Mouse (Mus musculus) Patski (cell line): ENCODE measurements at regions not wholly inside any gene's neighbourhood (a gene's known extent, or its start where the extent isn't known, plus 50 kb on each side); places are given as distances from the start of the nearest gene placed in this dataset.

Source experiments
- ATAC-seq: fragments of 100-300 bp; one replicate; pipeline ENCODE4 v1.8.0; 2021
- CTCF ChIA-PET: fragments of 350-600 bp; sonication (Branson Sonifier 250); formaldehyde crosslinking; loops from one replicate; lab custom pipeline; 2022; ENCODE audit warnings: inconsistent platforms; lab: Charles Lee
- POLR2A ChIA-PET: fragments of 350-600 bp; sonication (Branson Sonifier 250); formaldehyde crosslinking; loops from one replicate; lab custom pipeline; 2022; ENCODE audit warnings: antibody characterized with exemption, inconsistent platforms; lab: Charles Lee
- DNase-seq: peaks from one replicate; pipeline ENCODE4 v3.0.0-alpha.2; 2011; ENCODE audit warnings: low read depth, low spot score
- H3K27me3 ChIP-seq: fragments of 371-371 bp; one replicate; pipeline ENCODE4 v1.5.1; 2021
- CTCF ChIP-seq: fragments of 100-300 bp; IDR thresholded peaks from one replicate; pipeline ENCODE4 v1.5.1; 2021
- in situ Hi-C: fragments of 300-500 bp; cut with MboI; formaldehyde crosslinking; loops from 3 replicates; pipeline ENCODE4 v1.11.1; 2018; ENCODE audit warnings: low pct_unique_long_range_greater_than_20kb, mixed read lengths

GRCm38 (mm10) chr10:125725077-125725680 lies 240.8 kb upstream of the Lrig3 start:
- ChIA-PET POLR2A (no interaction called here), CTCF (no interaction called here)
- peak; percentile 83 for TF ChIP-seq CTCF
- ATAC-seq (peak; percentile 87), DNase-seq (peak; percentile 10)
- in situ Hi-C loops = loop anchor here (5.0 to 25.0 kb wide), 3 partner anchors 262 to 1137 kb away; no protein-coding TSS in a partner anchor
- no peaks in the 10 kb centered on the region for H3K27me3 ChIP-seq

- ChIA-PET CTCF (interaction anchor here (1.0 kb wide), 1 partner anchor 23 kb away, joined by 3 read pairs; no protein-coding TSS in a partner anchor), POLR2A (no interaction called here)
- DNase-seq (no peak), ATAC-seq (no peak)
- H3K27me3 ChIP-seq = no peaks in the 10 kb centered on the region
- in situ Hi-C loops = loop anchor here (5.0 to 25.0 kb wide), 3 partner anchors 262 to 1137 kb away; no protein-coding TSS in a partner anchor
- no peak for TF ChIP-seq CTCF
Observed at GRCm38 (mm10) chr10:125725681-125726139, 240.3 kb upstream of the Lrig3 start.

DNA sequence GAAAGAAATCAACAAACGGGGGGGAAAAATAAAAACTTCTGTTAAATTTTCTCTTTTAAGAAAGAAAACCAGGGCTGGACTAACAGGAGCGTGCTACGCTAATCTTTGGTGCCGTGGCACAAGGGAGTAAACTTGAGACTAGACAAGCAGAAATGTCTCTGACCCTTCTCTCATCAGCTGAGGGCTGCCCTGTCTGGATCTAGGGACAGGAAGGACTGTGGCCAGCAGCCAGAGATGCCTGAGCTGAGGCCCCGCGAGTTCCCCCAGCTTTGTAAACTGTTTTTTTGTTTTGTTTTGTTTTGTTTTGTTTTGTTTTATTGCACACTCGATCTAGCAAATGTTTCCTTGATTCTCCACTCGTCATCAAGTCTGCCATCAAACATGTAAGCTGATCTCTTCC lies 239.4 kb upstream of the Lrig3 start:
- CTCF ChIA-PET = interaction anchor here (1.0 kb wide), 1 partner anchor 23 kb away, joined by 3 read pairs; no protein-coding TSS in a partner anchor
- DNase-seq (no peak), ATAC-seq (no peak)
- POLR2A ChIA-PET = no interaction called here
- no peak for TF ChIP-seq CTCF
- in situ Hi-C loops = loop anchor here (5.0 to 25.0 kb wide), 3 partner anchors 261 to 1136 kb away; no protein-coding TSS in a partner anchor
- H3K27me3 ChIP-seq = no peaks in the 10 kb centered on the region

DNA sequence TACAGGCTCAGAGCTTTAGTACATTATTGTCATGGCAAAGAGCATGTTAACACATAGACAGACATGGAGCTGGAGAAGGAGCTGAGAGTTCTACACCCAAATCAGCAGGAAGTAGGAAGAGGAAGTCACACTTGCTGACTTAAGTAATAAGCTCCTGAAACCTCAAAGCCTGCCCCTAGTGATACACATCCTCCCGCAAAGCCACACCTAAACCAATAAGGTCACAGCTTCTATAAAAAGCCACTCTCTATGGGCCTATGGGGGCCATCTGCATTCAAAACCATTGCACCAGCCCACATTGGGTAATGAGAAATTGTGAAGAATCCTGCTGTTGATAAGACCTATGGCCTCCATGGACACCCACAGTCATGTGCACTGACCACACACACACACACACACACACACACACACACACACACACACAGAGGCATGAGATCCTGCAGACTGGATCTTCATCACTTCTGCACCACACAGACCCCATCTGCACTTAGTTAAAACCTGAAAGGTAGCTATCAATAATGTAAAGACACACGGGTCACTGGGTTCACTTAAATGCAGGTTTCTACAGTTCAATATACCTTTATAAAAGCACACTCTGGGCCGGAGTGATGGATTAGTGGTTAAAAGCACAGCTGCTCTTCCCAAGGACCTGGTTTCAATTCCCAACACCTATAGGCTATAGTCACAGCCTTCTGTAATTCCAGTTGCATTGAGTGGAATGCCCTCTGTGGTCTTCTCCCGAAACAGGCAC lies 230.0 kb upstream of the Lrig3 start:
- no peaks in the 10 kb centered on the region for H3K27me3 ChIP-seq
- no peak for TF ChIP-seq CTCF
- ATAC-seq (no peak), DNase-seq (no peak)
- ChIA-PET POLR2A (interaction anchor here (0.7 kb wide), 1 partner anchor 234 kb away, joined by 3 read pairs; no protein-coding TSS in a partner anchor), CTCF (no interaction called here)
- in situ Hi-C loops = loop anchor here (25.0 kb wide), 1 partner anchor 1126 kb away; no protein-coding TSS in a partner anchor

DNA sequence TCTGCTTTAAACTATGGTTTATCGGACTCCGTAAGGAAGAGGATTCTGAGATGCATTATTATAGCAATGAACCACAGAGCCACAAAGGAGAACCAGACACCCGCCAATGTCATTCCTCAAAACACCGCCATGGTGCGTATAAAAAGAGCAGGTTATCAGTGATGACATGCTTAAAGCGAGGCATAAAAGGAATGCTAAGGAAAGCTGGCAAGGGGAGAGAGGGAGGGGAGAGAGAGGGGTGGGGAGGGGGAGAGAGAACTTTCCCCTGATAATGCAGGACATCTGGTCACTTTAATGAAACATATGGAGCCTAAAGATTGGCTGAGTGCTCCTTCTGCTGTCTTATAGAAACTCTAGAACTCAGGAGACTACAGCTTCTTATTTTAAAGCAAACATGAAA lies 222.8 kb upstream of the Lrig3 start:
- in situ Hi-C loops = loop anchor here (25.0 kb wide), 1 partner anchor 1119 kb away; no protein-coding TSS in a partner anchor
- POLR2A ChIA-PET = no interaction called here
- no peaks in the 10 kb centered on the region for H3K27me3 ChIP-seq
- CTCF ChIA-PET = no interaction called here
- DNase-seq = no peak
- no peak for TF ChIP-seq CTCF
- ATAC-seq = no peak

GRCm38 (mm10) chr10:125749031-125749585 lies 216.9 kb upstream of the Lrig3 start:
- ATAC-seq (no peak), DNase-seq (no peak)
- in situ Hi-C loops = loop anchor here (5.0 to 25.0 kb wide), 2 partner anchors 673 to 1113 kb away; no protein-coding TSS in a partner anchor
- no peaks in the 10 kb centered on the region for H3K27me3 ChIP-seq
- POLR2A ChIA-PET = interaction anchor here (0.6 kb wide), 1 partner anchor 316 kb away, joined by 3 read pairs; no protein-coding TSS in a partner anchor
- no peak for TF ChIP-seq CTCF
- CTCF ChIA-PET = interaction anchor here (0.8 to 2.2 kb wide), 3 partner anchors 12 to 23 kb away, joined by 3 to 7 read pairs (median 4); no protein-coding TSS in a partner anchor

DNA sequence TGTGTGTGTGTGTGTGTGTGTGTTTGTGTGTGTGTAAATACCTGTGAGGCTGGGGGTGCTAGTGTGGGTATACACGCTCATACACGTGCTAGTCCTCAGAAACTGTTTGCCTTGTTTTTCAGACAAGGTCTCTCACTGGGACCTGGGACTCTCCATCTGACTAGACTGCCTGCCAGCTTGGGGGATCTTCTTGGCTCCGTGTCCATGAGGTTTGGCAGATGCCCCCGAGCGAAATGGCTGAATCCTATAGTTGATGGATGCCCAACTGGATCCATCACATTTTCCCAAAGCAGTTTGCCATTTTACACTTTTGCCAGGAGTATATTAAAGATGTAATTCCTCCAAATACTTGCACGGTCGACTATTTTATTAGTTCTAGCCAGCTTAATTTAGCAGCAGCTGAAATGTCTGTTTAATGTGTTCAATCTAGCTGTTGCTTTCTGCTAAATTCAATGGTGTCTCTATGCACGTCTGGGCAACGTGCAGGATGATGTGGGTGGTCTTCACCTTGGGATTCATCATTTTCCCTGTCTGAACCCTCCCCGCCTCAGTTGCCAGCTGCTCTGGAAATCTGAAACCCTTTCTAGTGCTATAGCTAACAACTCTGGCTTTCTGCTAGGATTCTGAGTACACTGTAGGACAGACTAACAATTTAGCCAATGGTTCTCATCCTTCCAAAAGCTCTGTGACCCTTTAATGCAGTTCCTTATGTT lies 213.3 kb upstream of the Lrig3 start:
- no peak for ATAC-seq
- ChIA-PET POLR2A (interaction anchor here (0.7 kb wide), 1 partner anchor 1106 kb away, joined by 3 read pairs; no protein-coding TSS in a partner anchor), CTCF (no interaction called here)

GRCm38 (mm10) chr10:125759171-125759570 lies 206.8 kb upstream of the Lrig3 start:
- TF ChIP-seq CTCF = peak; percentile 16
- ChIA-PET CTCF (no interaction called here), POLR2A (no interaction called here)
- in situ Hi-C loops = no loop called here
- DNase-seq (no peak), ATAC-seq (no peak)
- peaks cover 4% of the 10 kb centered on the region for H3K27me3 ChIP-seq

More for the DNA sequence above, 213.3 kb upstream of the Lrig3 start:
- in situ Hi-C loops = no loop called here
- DNase-seq = no peak
- peaks cover 4% of the 10 kb centered on the region for H3K27me3 ChIP-seq
- no peak for TF ChIP-seq CTCF

DNA sequence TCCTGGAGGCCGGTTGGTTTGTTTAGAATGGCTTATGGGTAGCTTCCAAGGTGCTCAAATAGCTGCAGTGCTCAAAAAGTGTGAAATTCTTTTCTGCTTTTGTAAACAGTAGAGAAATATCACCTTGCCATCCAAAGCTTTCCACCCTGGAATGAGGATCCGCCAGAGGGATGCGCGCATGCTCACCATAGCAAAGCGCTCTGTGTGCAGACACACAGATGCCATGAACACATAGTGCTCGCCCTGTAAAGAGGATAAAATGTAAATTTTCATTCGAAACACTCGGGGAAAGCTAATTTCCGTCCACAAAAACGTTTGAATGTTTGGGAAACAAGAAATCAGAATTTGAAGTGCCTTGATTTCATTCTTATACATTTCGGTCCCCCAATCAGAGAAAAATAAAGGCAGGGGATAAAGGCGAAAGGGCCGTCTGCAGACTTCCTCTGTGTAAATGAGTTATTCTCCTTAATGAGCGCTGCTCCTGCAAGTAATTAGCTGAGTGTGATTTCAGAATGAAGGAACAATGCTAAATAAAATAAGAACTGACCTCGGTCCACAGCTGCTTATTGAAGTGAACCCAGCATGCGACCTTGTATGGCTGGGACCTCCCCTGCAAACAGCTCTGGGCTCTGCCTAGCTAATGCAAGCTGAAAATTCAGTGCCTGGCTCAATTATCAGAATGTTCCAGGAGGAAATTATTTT lies 203.4 kb upstream of the Lrig3 start:
- in situ Hi-C loops = no loop called here
- TF ChIP-seq CTCF = no peak
- DNase-seq (no peak), ATAC-seq (no peak)
- H3K27me3 ChIP-seq = no peaks in the 10 kb centered on the region
- CTCF ChIA-PET = interaction anchor here (0.7 to 1.3 kb wide), 4 partner anchors 8 to 21 kb away, joined by 3 to 5 read pairs (median 3); no protein-coding TSS in a partner anchor
- POLR2A ChIA-PET = no interaction called here
